Mouse (Mus musculus) kidney, postnatal 25 days (tissue): ENCODE data around the gene Tspyl3.
"Not testable (repeated sequence)": the region's sequence is repeated elsewhere in the genome, so short reads cannot be mapped to it uniquely, and the experiment has no call there.

Experiments used
- DNase-seq, 2 experiments: peaks; one replicate each; pipeline ENCODE4 v3.0.0; 2021; ENCODE audit warnings: mixed read lengths in 2 of 2

The Tspyl3 gene

GRCm38 (mm10) chr2:153224946-153225594 is at the start of gene Tspyl3:
Gene Tspyl3, minus strand, starts transcription at chr2:153225441.
- DNase-seq, result peak in 1 of 2 experiments; percentile 24

- DNase-seq, result no peak
Measured at GRCm38 (mm10) chr2:153274919-153275247, 49.6 kb upstream of the Tspyl3 start.

- DNase-seq, result not testable (repeated sequence)
Measured at GRCm38 (mm10) chr2:153274200-153274918, 49.1 kb upstream of the Tspyl3 start.

- not testable (repeated sequence) for DNase-seq
Measured at GRCm38 (mm10) chr2:153270231-153270915, 45.1 kb upstream of the Tspyl3 start.

- DNase-seq, result no peak
Measured at GRCm38 (mm10) chr2:153267331-153267730, 42.1 kb upstream of the Tspyl3 start.

GRCm38 (mm10) chr2:153263053-153263452 is 37.8 kb upstream of the Tspyl3 start:
- DNase-seq, result no peak

- DNase-seq, result no peak
Measured at GRCm38 (mm10) chr2:153259864-153260674, 34.8 kb upstream of the Tspyl3 start.

- DNase-seq, result no peak
Measured at GRCm38 (mm10) chr2:153259030-153259863, 34.0 kb upstream of the Tspyl3 start.

- DNase-seq, result no peak
Measured at GRCm38 (mm10) chr2:153256604-153257003, 31.4 kb upstream of the Tspyl3 start.

- no peak for DNase-seq
Measured at GRCm38 (mm10) chr2:153249751-153250150, 24.5 kb upstream of the Tspyl3 start.

- no peak for DNase-seq
Measured at GRCm38 (mm10) chr2:153242156-153242555, 16.9 kb upstream of the Tspyl3 start.

GRCm38 (mm10) chr2:153241250-153242014 is 16.2 kb upstream of the Tspyl3 start, which contains the start of the genes Plagl2 and Pofut1:
Gene Plagl2, minus strand, starts transcription at chr2:153241426.
Gene Pofut1, plus strand, starts transcription at chr2:153241533.
- DNase-seq, result peak; percentile 91 to 96

GRCm38 (mm10) chr2:153240701-153241235 is 15.5 kb upstream of the Tspyl3 start:
- DNase-seq, result peak; percentile 22 to 59

- no peak for DNase-seq
Measured at GRCm38 (mm10) chr2:153239860-153240480, 14.7 kb upstream of the Tspyl3 start.

GRCm38 (mm10) chr2:153239021-153239859 is 14.0 kb upstream of the Tspyl3 start:
- no peak for DNase-seq

- DNase-seq, result no peak
Measured at GRCm38 (mm10) chr2:153238406-153238805, 13.2 kb upstream of the Tspyl3 start.

- no peak for DNase-seq
Measured at GRCm38 (mm10) chr2:153237891-153238290, 12.7 kb upstream of the Tspyl3 start.

GRCm38 (mm10) chr2:153237193-153237592 is 12.0 kb upstream of the Tspyl3 start:
- no peak for DNase-seq

GRCm38 (mm10) chr2:153228523-153228922 is 3.3 kb upstream of the Tspyl3 start:
- peak in 1 of 2 experiments; percentile 43 for DNase-seq
